Mouse (Mus musculus) lung, adult 2 months (tissue): ENCODE results near the gene Neurod2.

Experiments used
- CTCF ChIP-seq: fragments of 200-500 bp; IDR thresholded peaks from 2 replicates; pipeline ENCODE4 v1.5.1; 2011; ENCODE audit warnings: mild to moderate bottlenecking, low read length, control low read depth; ENCODE audit not compliant: insufficient read depth
- POLR2A ChIP-seq: fragments of 200-500 bp; IDR thresholded peaks from 2 replicates; pipeline ENCODE4 v1.6.1; 2011; ENCODE audit warnings: low read depth, mild to moderate bottlenecking, control low read depth, low read length, borderline replicate concordance; ENCODE audit errors: extremely low read depth

- no peak for TF ChIP-seq CTCF
- TF ChIP-seq POLR2A, result no peak
Measured at GRCm38 (mm10) chr11:98328031-98328370, 1.4 kb downstream of the Neurod2 start.
